Mouse (Mus musculus) cerebellum, postnatal 36 days (tissue): Measurements from ENCODE around the gene Yipf2.
"Not testable (repeated sequence)": the region's sequence is repeated elsewhere in the genome, so short reads cannot be mapped to it uniquely, and the experiment has no call there.

Source experiments
- DNase-seq, 2 experiments: peaks; one replicate each; pipeline ENCODE4 v3.0.0; 2021 to 2022; ENCODE audit warnings: mixed read lengths in 2 of 2

Yipf2 gene

GRCm38 (mm10) chr9:21598198-21598597 lies 5.6 kb upstream of the Yipf2 start:
- no peak for DNase-seq

GRCm38 (mm10) chr9:21594838-21595237 lies 2.2 kb upstream of the Yipf2 start:
- no peak for DNase-seq

GRCm38 (mm10) chr9:21594350-21594749 lies 1.7 kb upstream of the Yipf2 start:
- not testable (repeated sequence) for DNase-seq

- DNase-seq, result peak in 1 of 2 experiments; percentile 44
Observed at GRCm38 (mm10) chr9:21593122-21593721, 594 bp upstream of the Yipf2 start.

GRCm38 (mm10) chr9:21591831-21592702 lies 561 bp downstream of the Yipf2 start:
- DNase-seq, result no peak

- DNase-seq, result no peak
Observed at GRCm38 (mm10) chr9:21591127-21591830, 1.3 kb downstream of the Yipf2 start.

- no peak for DNase-seq
Observed at GRCm38 (mm10) chr9:21589538-21589937, 3.1 kb downstream of the Yipf2 start.

- DNase-seq, result no peak
Observed at GRCm38 (mm10) chr9:21588350-21588749, 4.3 kb downstream of the Yipf2 start.

- DNase-seq, result no peak
Observed at GRCm38 (mm10) chr9:21587678-21588349, 4.8 kb downstream of the Yipf2 start.

- DNase-seq, result no peak
Observed at GRCm38 (mm10) chr9:21585401-21585800, 7.2 kb downstream of the Yipf2 start.

GRCm38 (mm10) chr9:21578226-21578625 lies 14.4 kb downstream of the Yipf2 start:
- DNase-seq, result no peak

GRCm38 (mm10) chr9:21576286-21576685 lies 16.3 kb downstream of the Yipf2 start:
- no peak for DNase-seq

GRCm38 (mm10) chr9:21575253-21575652 lies 17.4 kb downstream of the Yipf2 start:
- DNase-seq, result no peak

GRCm38 (mm10) chr9:21574012-21574801 lies 18.4 kb downstream of the Yipf2 start:
- no peak for DNase-seq

- DNase-seq, result no peak
Observed at GRCm38 (mm10) chr9:21568657-21569255, 23.9 kb downstream of the Yipf2 start.

- DNase-seq, result no peak
Observed at GRCm38 (mm10) chr9:21567051-21567450, 25.6 kb downstream of the Yipf2 start.

GRCm38 (mm10) chr9:21566538-21566937 lies 26.1 kb downstream of the Yipf2 start:
- DNase-seq, result no peak

- no peak for DNase-seq
Observed at GRCm38 (mm10) chr9:21565004-21565586, 27.5 kb downstream of the Yipf2 start.

- no peak for DNase-seq
Observed at GRCm38 (mm10) chr9:21564420-21564819, 28.2 kb downstream of the Yipf2 start.

- no peak for DNase-seq
Observed at GRCm38 (mm10) chr9:21559151-21559550, 33.5 kb downstream of the Yipf2 start.

GRCm38 (mm10) chr9:21558366-21558765 lies 34.3 kb downstream of the Yipf2 start:
- no peak for DNase-seq
